Mouse (Mus musculus): ENCODE results near the gene Tuba3a.

Gene Tuba3a

DNA sequence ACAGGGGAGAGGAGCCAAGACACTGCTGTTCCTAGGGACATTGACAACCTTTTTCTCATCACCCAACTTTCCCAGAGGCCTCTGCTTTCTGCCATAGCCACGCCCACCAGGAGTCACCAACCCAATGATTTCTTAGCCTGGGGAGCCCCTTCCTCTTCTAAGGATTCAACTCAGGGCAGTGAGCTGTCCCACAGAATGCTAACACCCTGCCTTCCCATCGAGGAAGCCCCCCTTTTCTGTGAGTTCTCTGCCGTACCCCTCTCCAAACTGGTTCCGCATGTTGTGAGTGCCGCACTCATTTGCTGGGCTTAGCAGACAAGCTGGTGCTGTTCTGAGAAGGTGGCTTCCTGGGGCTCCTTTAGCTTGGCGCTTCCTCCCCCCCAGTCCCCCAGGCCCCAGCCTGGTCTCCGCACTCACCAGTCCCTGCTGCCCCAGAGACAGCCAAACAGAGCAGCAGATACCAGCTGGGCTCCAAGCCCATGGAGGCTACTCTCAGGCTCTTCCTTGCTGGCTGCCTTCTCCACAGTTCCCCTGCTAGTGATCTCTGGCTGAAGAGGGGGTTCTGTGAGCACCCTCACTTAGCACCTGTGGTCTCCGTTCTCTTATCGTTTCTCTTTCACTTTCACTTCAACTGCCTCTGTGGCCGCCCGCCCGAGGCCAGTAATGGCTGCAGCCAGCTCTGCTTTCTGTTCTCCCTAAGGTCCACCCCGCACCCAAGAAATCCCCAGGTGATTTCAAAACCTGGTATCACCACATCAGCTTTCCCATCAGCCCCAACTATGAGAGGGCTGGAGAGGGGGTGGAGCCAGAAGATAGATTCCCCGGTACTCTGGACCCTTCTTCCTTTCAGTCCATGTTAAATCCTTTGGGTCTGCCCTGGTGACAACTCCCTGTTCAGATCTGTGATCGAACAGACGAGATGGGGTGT lies 54.5 kb downstream of the Tuba3a start, which contains the start of gene Tapbpl:
Tapbpl (minus strand) TSS at position 744 of the 928 bp plus-strand sequence.
- peak; percentile 49 to 64 for DNase-seq (ENCODE audit: low read depth in 2 of 2, low spot score in 2 of 2)

DNA sequence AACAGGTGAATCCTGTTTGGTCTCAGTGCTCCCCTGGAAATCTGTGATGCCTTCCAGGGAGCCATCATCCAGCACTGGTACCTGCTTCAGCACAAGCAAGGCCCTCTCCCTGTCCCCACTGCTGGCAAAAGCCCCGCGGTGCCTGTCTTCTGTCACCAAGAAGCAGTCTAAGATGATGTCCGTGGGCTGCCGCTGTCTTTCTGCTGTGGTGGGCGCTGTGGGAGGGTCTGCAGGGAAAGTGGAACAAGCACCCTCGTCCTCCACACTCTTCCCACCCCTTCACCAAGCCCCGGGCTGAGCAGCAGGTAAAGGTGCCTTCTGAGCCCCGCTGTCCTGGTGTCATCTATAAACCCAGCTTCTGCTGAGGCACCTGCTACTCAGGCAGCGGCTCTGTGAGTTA lies 55.3 kb downstream of the Tuba3a start:
- DNase-seq (ENCODE audit: low read depth in 2 of 2, low spot score in 2 of 2): no peak
